Comparison of ENCODE assay signal across 8 mouse cellular contexts in the genomic region with DNA sequence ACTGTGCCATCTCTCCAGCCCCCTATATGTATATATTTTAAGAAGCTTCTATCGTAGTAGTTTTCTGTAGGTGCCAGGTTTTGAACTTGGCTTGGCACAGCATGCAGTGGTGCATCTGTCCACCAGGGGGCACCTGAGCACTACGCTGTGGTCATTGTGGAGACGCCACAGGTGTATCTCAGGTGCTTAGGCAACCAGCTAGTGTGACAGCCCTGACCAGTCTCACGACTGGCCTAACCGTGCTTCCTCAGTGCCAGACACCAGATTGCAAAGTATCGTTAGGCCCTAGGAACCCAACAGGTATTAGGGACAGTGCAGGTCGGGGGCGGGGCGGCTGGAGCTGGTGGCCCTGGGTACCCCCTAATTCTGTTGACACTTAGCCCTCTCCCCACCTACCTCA. TPM values are rescaled to one million over a fixed set of nuclear protein-coding genes. Genes with fewer than 3 reads are reported as not detected.
A peak's percentile ranks its signal among the peaks of the same experiment; 100 is the strongest.
DNase-seq lines count a peak whose midpoint lies in the region; TF ChIP-seq lines count a peak whose summit lies in the region.
"Had no signal": no experiment of that assay in that cellular context is flagged by ENCODE, and none has a peak within 500 bp of the region (broad histone marks: within the 10 kb centered on the region; RNA-seq: fewer than 3 reads in every experiment).

No protein-coding gene starts in this region.

- no peak overlapping the region for H3K4me3 ChIP-seq in cortical plate, adult 2 months (ENCODE audit: insufficient read depth, low read length)
- H3K4me3 ChIP-seq: lung, embryonic 15.5 days had no signal

- H3K27ac ChIP-seq in cortical plate, adult 2 months (ENCODE audit: insufficient read depth, low read length), result no peak overlapping the region
- H3K27ac ChIP-seq: lung, embryonic 15.5 days had no signal

- peak; percentile 15; the same call in 1 of the 2 replicates for TF ChIP-seq CTCF in cortical plate, adult 2 months (IDR thresholded peaks at IDR 0.05; ENCODE audit: extremely low read depth, insufficient read depth, low read length)

- peak; percentile 23 for DNase-seq in layer of hippocampus, adult 9-11 months
- no peak for DNase-seq in layer of hippocampus, adult 9-10 months (ENCODE audit: low spot score)
- peak; percentile 56 for DNase-seq in MEL-GATA-1-ER (ENCODE audit: extremely low read depth, low read depth)
- DNase-seq in lung, postnatal 36 days, result peak; percentile 64
- DNase-seq in urinary bladder, postnatal 25 days (ENCODE audit: low spot score), result peak; percentile 44
- DNase-seq in gastrocnemius, postnatal 4 days (ENCODE audit: low spot score in 2 of 2), result no peak

- no peak for TF ChIP-seq POLR2A in cortical plate, adult 2 months (IDR thresholded peaks at IDR 0.05; ENCODE audit: extremely low read depth, insufficient read depth, low read length)

- no peaks in the 10 kb centered on the region for H3K4me1 ChIP-seq in cortical plate, adult 2 months (ENCODE audit: control insufficient read depth, insufficient read depth, low read length)
- H3K4me1 ChIP-seq: lung, embryonic 15.5 days had no signal

RNA-seq across cellular contexts. Expression of a gene that starts 35.6 kb away (rescaled TPM):
- 40.1 and 40.7 TPM in 2 replicates for polyA plus RNA-seq in cortical plate, adult 2 months (2012; rRNA removed)
- total RNA-seq in gastrocnemius, postnatal 4 days (2021), result 1 to 10 TPM; 2.5 to 3.4 TPM

Comparison
In these comparisons a context has a peak if more than half of its experiments do, and no peak if none do; other contexts are left out.
1. DNase-seq: peak in layer of hippocampus, adult 9-11 months (single experiment), MEL-GATA-1-ER (single experiment), lung, postnatal 36 days (single experiment) and urinary bladder, postnatal 25 days (single experiment); none in layer of hippocampus, adult 9-10 months (single experiment) and gastrocnemius, postnatal 4 days (0 of 2).